9 mouse cellular contexts compared by ENCODE assay signal in the genomic region with DNA sequence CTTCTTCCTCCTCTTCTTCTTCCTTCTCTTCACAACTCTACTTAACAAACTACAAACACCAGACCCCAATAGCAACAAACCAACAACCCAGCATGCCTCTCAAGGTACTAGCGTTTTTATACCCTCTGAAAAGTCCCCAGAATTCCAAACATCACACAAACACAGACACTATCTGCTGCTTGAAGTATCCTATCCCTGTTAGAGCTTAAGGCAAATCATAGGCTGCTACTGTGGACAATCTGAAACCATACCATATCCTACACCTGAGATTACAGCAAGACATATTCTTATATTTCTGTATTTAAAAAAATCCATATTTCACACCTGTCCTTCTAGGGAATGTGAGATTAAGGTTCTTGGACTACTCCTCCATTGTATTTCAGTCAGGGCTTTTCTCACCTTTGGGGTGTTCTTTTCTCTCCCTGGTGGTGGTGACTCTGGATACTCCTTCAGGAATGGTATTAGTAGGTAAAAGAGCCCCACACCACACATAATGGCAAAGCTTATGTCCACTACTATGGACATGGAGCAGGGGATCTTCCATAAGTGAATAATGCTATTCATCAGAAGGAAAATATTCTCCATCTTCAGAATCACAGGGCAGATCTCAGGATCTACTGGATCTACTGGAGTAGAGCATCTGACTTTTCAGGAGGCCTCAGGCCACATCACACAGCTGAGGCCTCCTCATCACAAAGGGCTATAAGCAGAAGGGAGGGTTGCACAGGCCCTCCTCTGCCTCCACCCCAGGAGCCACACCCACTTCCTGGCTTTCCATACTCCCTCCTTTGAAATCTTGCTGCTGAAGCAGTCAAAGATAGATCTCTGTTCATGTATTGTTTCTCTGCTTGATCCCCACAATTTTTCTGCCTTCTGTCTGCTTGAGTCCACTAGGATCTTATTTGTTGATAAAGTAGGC. TPM values are rescaled to one million over a fixed set of nuclear protein-coding genes. Genes with fewer than 3 reads are reported as not detected.
A peak's percentile ranks its signal among the peaks of the same experiment; 100 is the strongest.
DNase-seq lines count a peak whose midpoint lies in the region; ATAC-seq and TF ChIP-seq lines count a peak whose summit lies in the region.
"Had no signal": no experiment of that assay in that cellular context is flagged by ENCODE, and none has a peak within 500 bp of the region (broad histone marks: within the 10 kb centered on the region; RNA-seq: fewer than 3 reads in every experiment).

A gene (minus strand): TSS at position 619 of the 919 bp plus-strand sequence.

- no peaks in the 10 kb centered on the region for H3K4me1 ChIP-seq in MEL (ENCODE audit: control insufficient read depth in 1 of 2, insufficient read depth in 2 of 2, low read length in 2 of 2)
- H3K4me1 ChIP-seq in forebrain, postnatal 0 days (ENCODE audit: insufficient read depth), result no peaks in the 10 kb centered on the region
- no peaks in the 10 kb centered on the region for H3K4me1 ChIP-seq in lung, embryonic 15.5 days

- no peaks in the 10 kb centered on the region for H3K79me2 ChIP-seq in MEL (ENCODE audit: control insufficient read depth, insufficient read depth, low read length, poor library complexity)

- no peaks in the 10 kb centered on the region; the same call in 1 of the 2 replicates for H3K9me3 ChIP-seq in MEL (replicated peaks; ENCODE audit: insufficient read depth, low read length)
- H3K9me3 ChIP-seq in forebrain, postnatal 0 days (ENCODE audit: low read length), result no peaks in the 10 kb centered on the region
- no peaks in the 10 kb centered on the region for H3K9me3 ChIP-seq in lung, embryonic 15.5 days

- TF ChIP-seq EP300 in MEL (IDR thresholded peaks at IDR 0.05; ENCODE audit: low read depth in 1 of 2, low read length in 2 of 2), result no peak

- no peak within 1 kb of the TSS for H3K4me2 ChIP-seq in forebrain, postnatal 0 days (ENCODE audit: low read depth)
- H3K4me2 ChIP-seq in lung, embryonic 15.5 days, result no peak within 1 kb of the TSS

- no peaks in the 10 kb centered on the region for H3K36me3 ChIP-seq in MEL (ENCODE audit: control insufficient read depth in 1 of 2, insufficient read depth in 2 of 2, low read length in 2 of 2)
- H3K36me3 ChIP-seq in forebrain, postnatal 0 days (ENCODE audit: insufficient read depth), result no peaks in the 10 kb centered on the region
- no peaks in the 10 kb centered on the region for H3K36me3 ChIP-seq in lung, embryonic 15.5 days

- peak; percentile 25 for DNase-seq in MEL (ENCODE audit: low read depth, low spot score)
- DNase-seq in cerebellum, adult 11-12 months, result peak; percentile 6
- DNase-seq in forebrain, postnatal 0 days, result peak; percentile 8
- DNase-seq in heart, postnatal 4 days, result peak; percentile 14
- peak; percentile 5 for DNase-seq in layer of hippocampus, adult 9-11 months
- peak; percentile 13 for DNase-seq in ovary, postnatal 10 days (ENCODE audit: low spot score)
- peak; percentile 32 to 84 for DNase-seq in urinary bladder, postnatal 4 days (ENCODE audit: low spot score in 2 of 2)

- TF ChIP-seq CTCF in MEL (IDR thresholded peaks at IDR 0.05 in 2 of 3, conservative IDR thresholded peaks at IDR 0.05 in 1 of 3; ENCODE audit: control insufficient read depth in 1 of 3, insufficient read depth in 1 of 3, low read depth in 2 of 3, low read length in 3 of 3, poor library complexity in 1 of 3, severe bottlenecking in 1 of 3), result no peak
- no peak for TF ChIP-seq CTCF in forebrain, postnatal 0 days (IDR thresholded peaks at IDR 0.05; ENCODE audit: low read depth)

- H3K27ac ChIP-seq in MEL (ENCODE audit: control insufficient read depth, low read depth, low read length), result no peak within 1 kb of the TSS
- no peak within 1 kb of the TSS for H3K27ac ChIP-seq in forebrain, postnatal 0 days (ENCODE audit: low read depth, low read length)
- H3K27ac ChIP-seq in lung, embryonic 15.5 days, result no peak within 1 kb of the TSS

- no peak within 1 kb of the TSS for H3K9ac ChIP-seq in MEL (ENCODE audit: control insufficient read depth, low read depth, low read length, poor library complexity, severe bottlenecking)
- no peak within 1 kb of the TSS for H3K9ac ChIP-seq in forebrain, postnatal 0 days
- H3K9ac ChIP-seq in lung, embryonic 15.5 days, result no peak within 1 kb of the TSS

- no peak within 1 kb of the TSS for H3K4me3 ChIP-seq in MEL (ENCODE audit: control insufficient read depth in 1 of 2, insufficient read depth in 1 of 2, low read depth in 2 of 2, low read length in 2 of 2)
- H3K4me3 ChIP-seq in forebrain, postnatal 0 days (ENCODE audit: low read depth, low read length), result no peak within 1 kb of the TSS
- H3K4me3 ChIP-seq in lung, embryonic 15.5 days, result no peak within 1 kb of the TSS

- WGBS in forebrain, postnatal 0 days, result 47% methylated on average over 1 of the region's 1 CpGs
- 26% methylated on average over 1 of the region's 1 CpGs for WGBS in lung, embryonic 15.5 days

- TF ChIP-seq POLR2A in MEL (IDR thresholded peaks at IDR 0.05; ENCODE audit: control insufficient read depth in 1 of 2, insufficient read depth in 1 of 2, low read depth in 1 of 2, low read length in 2 of 2, poor library complexity in 1 of 2), result 0 out of 4 replicates have a peak, but pooled peaks of 1 of the 2 experiments have one; percentile 20

- ATAC-seq in forebrain, postnatal 0 days, result peak; percentile 72
- peak; percentile 87 for ATAC-seq in lung, embryonic 15.5 days (ENCODE audit: borderline replicate concordance, extremely low read depth, low FRiP score, low TSS enrichment)

- no peaks in the 10 kb centered on the region for H3K27me3 ChIP-seq in MEL (ENCODE audit: control insufficient read depth in 1 of 2, insufficient read depth in 2 of 2, low read length in 2 of 2)
- H3K27me3 ChIP-seq in forebrain, postnatal 0 days (ENCODE audit: insufficient read depth, low read length), result no peaks in the 10 kb centered on the region
- no peaks in the 10 kb centered on the region for H3K27me3 ChIP-seq in lung, embryonic 15.5 days

- no peak for TF ChIP-seq RAD21 in MEL (IDR thresholded peaks at IDR 0.05; ENCODE audit: low read depth, low read length)

TF ChIP-seq in MEL, 35 proteins besides CTCF, POLR2A, EP300 and RAD21:
- TF ChIP-seq RCOR1 (IDR thresholded peaks at IDR 0.05; ENCODE audit: low read depth, low read length) (no peak), JUND (IDR thresholded peaks at IDR 0.05; ENCODE audit: low read depth, low read length) (no peak), TCF12 (IDR thresholded peaks at IDR 0.05; ENCODE audit: low read depth, low read length) (no peak), CHD2 (IDR thresholded peaks at IDR 0.05; ENCODE audit: low read length) (no peak), ZMIZ1 (IDR thresholded peaks at IDR 0.05; ENCODE audit: low read depth, low read length) (0 out of 2 replicates have a peak, but pooled peaks have one; percentile 11), ZC3H11A (IDR thresholded peaks at IDR 0.05; ENCODE audit: low read depth, low read length) (0 out of 2 replicates have a peak, but pooled peaks have one; percentile 11), NELFE (IDR thresholded peaks at IDR 0.05; ENCODE audit: low read depth, low read length) (0 out of 2 replicates have a peak, but pooled peaks have one; percentile 31), TBP (IDR thresholded peaks at IDR 0.05; ENCODE audit: low read depth, low read length) (no peak)

RNA-seq across cellular contexts. Expression of the gene that starts here (rescaled TPM):
- total RNA-seq in MEL (2012; rRNA removed), result not detected in 2 replicates
- not detected for polyA plus RNA-seq in MEL (2012; ENCODE audit: insufficient read depth in 1 of 2, insufficient read length in 2 of 2, low read depth in 1 of 2, low replicate concordance in 2 of 2, missing spikeins in 1 of 2)
- total RNA-seq in forebrain, postnatal 0 days (2014; rRNA removed), result not detected in 2 replicates
- polyA plus RNA-seq in forebrain, postnatal 0 days (2015; fragmentation: Nextera tagmentation; extraction: Ambion mirVana), result not detected in 2 replicates
- total RNA-seq in heart, postnatal 4 days (2021), result not detected
- polyA plus RNA-seq in lung, embryonic 15.5 days (2015; fragmentation: Nextera tagmentation; extraction: Ambion mirVana), result not detected in 2 replicates
- polyA plus RNA-seq: cortical plate, adult 2 months had no signal

Comparison
In these comparisons a context has a peak if more than half of its experiments do, and no peak if none do; other contexts are left out.
1. Peak in DNase-seq in MEL; RNA of the gene not detected or under 1 TPM.
2. Peak in DNase-seq and ATAC-seq in forebrain, postnatal 0 days; RNA of the gene not detected or under 1 TPM.
3. Peak in DNase-seq in heart, postnatal 4 days; RNA of the gene not detected or under 1 TPM.
4. Peak in ATAC-seq in lung, embryonic 15.5 days; RNA of the gene not detected or under 1 TPM.
5. DNase-seq: peak in every context shown above with its lines; median percentile 58 in urinary bladder, postnatal 4 days; 25 in MEL; 14 in heart, postnatal 4 days; 13 in ovary, postnatal 10 days; 8 in forebrain, postnatal 0 days; 6 in cerebellum, adult 11-12 months; 5 in layer of hippocampus, adult 9-11 months.